Mouse (Mus musculus): ENCODE measurements around the gene Fggy.

DNA sequence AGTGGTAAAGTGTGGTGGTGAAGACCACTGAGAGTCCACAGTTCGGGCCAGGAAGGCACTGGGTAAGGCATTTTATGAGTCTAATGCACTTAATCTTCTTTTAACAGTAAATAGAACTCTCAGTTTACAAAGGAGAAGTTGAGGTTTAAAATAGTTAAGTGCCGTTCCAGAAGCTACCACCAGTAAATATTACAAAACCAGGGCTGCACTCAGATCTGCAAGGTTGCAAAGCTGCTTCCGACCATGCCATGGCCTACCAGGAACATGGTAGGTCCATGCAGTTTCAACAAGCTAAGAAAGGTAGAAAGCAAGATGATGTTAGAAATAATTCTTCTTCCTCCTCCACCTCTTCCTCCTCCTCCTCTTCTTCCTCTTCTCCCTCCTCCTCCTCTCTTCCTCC, 309.8 kb downstream of the Fggy start:
- TF ChIP-seq CTCF (IDR thresholded peaks at IDR 0.05; ENCODE audit: low read depth, low read length) (no peak), POLR2A (IDR thresholded peaks at IDR 0.05; ENCODE audit: borderline replicate concordance, low read depth, low read length) (no peak)
